Mouse (Mus musculus): ENCODE results near the gene Zfand2a.

Zfand2a gene

GRCm38 (mm10) chr5:139484185-139484814, at the start of gene Zfand2a:
Gene Zfand2a, minus strand, starts transcription at chr5:139484549.
- peak; percentile 100 for DNase-seq

GRCm38 (mm10) chr5:139528851-139529250, 44.5 kb upstream of the Zfand2a start:
- DNase-seq: no peak

GRCm38 (mm10) chr5:139521987-139522386, 37.6 kb upstream of the Zfand2a start:
- no peak for DNase-seq

- DNase-seq: no peak
Measured at GRCm38 (mm10) chr5:139520069-139520834, 35.9 kb upstream of the Zfand2a start.

- DNase-seq: no peak
Measured at GRCm38 (mm10) chr5:139516281-139516680, 31.9 kb upstream of the Zfand2a start.

- no peak for DNase-seq
Measured at GRCm38 (mm10) chr5:139512201-139512600, 27.9 kb upstream of the Zfand2a start.

- no peak for DNase-seq
Measured at GRCm38 (mm10) chr5:139510682-139511366, 26.5 kb upstream of the Zfand2a start.

GRCm38 (mm10) chr5:139506207-139506606, 21.9 kb upstream of the Zfand2a start:
- DNase-seq: no peak

GRCm38 (mm10) chr5:139505073-139505606, 20.8 kb upstream of the Zfand2a start:
- peak; percentile 70 for DNase-seq

- DNase-seq: peak; percentile 65
Measured at GRCm38 (mm10) chr5:139502281-139502680, 17.9 kb upstream of the Zfand2a start.

GRCm38 (mm10) chr5:139498791-139499190, 14.4 kb upstream of the Zfand2a start:
- DNase-seq: no peak

GRCm38 (mm10) chr5:139496939-139497338, 12.6 kb upstream of the Zfand2a start:
- DNase-seq: no peak

- DNase-seq: peak; percentile 55
Measured at GRCm38 (mm10) chr5:139495019-139495669, 10.8 kb upstream of the Zfand2a start.

- DNase-seq: no peak
Measured at GRCm38 (mm10) chr5:139493690-139494089, 9.3 kb upstream of the Zfand2a start.

- no peak for DNase-seq
Measured at GRCm38 (mm10) chr5:139491348-139491747, 7.0 kb upstream of the Zfand2a start.

GRCm38 (mm10) chr5:139490131-139490530, 5.8 kb upstream of the Zfand2a start:
- DNase-seq: no peak

- DNase-seq: no peak
Measured at GRCm38 (mm10) chr5:139483171-139483848, 1.0 kb downstream of the Zfand2a start.

- DNase-seq: no peak
Measured at GRCm38 (mm10) chr5:139480406-139480805, 3.9 kb downstream of the Zfand2a start.

GRCm38 (mm10) chr5:139479088-139479487, 5.3 kb downstream of the Zfand2a start:
- DNase-seq: no peak

GRCm38 (mm10) chr5:139474741-139475140, 9.6 kb downstream of the Zfand2a start:
- peak; percentile 72 for DNase-seq

GRCm38 (mm10) chr5:139467998-139468397, 16.4 kb downstream of the Zfand2a start:
- DNase-seq: peak; percentile 32

GRCm38 (mm10) chr5:139466801-139467200, 17.5 kb downstream of the Zfand2a start:
- no peak for DNase-seq

Data from right cerebral cortex, adult 18-20 months (tissue).